Mouse (Mus musculus): ENCODE results near the gene Gpr75.

Gene Gpr75

DNA sequence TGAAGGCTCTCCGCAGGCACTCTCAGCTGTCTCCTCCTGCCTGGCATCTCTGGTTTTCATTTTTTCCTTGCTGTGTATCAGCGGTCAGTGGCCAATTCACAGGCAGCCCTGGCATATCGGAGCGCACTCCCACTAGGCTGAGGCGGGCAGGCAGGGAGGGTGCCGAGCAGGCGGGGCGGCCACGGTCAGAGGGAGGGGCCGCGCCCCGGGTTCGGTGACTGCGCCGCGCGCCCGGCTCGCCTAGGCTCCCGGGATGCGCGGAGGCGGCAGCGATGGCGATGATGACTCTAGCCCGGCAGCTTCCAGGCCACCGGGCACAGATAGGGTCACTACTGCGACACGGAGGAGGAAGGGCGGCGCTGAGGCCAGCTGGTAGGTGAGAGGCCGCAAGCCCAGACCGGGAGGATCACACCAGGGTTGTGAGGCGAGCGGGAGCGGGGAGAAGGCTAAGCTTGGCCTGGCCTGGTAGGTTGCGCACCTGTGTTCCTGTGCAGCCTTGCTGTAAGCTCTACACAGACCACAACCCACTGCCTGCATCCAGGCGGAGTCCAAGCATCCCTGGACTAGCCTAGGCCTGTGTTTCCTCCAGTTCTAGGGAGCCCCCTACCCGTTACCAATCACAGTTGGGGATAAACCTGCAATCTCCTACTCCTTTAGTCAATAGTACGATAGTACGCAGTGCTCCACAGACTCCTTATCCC is at the start of gene Gpr75, which contains the start of gene Asb3:
Gene Gpr75, plus strand, starts transcription at position 188 of the 701 bp plus-strand sequence.
Gene Asb3, plus strand, starts transcription at position 246 of the 701 bp plus-strand sequence.
- ATAC-seq (ENCODE audit: low TSS enrichment), result peak; percentile 95

DNA sequence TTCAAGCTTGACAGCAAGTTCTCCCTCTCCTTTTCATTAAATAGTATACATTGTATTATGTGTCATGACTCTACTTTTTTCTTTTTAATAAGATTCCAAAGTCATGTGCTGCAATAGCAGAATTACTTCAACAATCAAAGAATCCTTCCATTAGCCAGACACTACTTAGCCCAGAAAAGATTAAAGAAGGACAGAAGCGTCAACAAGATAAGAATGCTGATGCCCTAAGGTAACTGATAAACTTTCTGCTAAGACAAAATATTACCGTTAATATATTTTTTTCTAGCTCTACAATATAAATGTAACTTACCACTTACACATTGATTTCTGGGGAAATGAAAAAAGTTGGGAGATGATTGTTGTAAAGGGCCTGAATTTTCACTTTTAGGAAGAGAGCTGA is 46.4 kb upstream of the Gpr75 start:
- ATAC-seq (ENCODE audit: low TSS enrichment), result no peak

DNA sequence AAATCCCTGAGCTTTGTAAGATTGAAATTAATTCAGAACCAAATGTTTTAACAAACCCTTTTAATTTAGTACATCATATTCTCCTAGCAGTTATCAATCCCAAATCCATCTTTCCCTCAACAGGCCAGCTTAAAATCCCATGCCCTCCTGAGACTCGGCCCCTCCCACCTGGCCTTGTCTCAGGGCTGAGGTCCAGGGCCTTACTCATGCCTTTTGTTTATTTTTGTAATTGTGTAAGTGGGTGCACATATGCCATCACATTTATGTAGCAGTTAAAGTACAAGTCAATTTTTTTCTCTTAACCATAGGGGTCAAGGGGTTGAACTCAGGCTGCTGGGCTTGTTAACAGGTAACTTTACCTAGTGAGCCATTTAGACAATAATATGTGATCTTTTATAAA is 40.8 kb upstream of the Gpr75 start:
- ATAC-seq (ENCODE audit: low TSS enrichment), result no peak

DNA sequence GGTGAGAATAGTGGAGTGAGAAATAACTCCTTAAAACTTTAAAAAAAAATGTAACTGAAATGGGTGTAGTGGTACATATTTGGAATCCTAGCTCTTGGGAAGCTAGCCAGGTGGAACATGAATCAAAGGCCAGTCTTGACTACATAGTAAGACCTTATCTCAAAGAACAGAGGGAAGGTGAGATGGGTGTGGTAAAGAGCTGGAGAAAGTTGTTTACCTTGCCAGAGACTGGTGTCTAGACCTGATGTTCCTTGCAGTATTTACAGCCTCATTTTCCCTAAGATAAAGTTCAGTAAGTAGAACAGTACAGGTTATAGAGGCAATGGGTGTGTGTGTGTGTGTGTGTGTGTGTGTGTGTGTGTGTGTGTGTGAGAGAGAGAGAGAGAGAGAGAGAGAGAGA is 12.7 kb upstream of the Gpr75 start:
- no peak for ATAC-seq (ENCODE audit: low TSS enrichment)

DNA sequence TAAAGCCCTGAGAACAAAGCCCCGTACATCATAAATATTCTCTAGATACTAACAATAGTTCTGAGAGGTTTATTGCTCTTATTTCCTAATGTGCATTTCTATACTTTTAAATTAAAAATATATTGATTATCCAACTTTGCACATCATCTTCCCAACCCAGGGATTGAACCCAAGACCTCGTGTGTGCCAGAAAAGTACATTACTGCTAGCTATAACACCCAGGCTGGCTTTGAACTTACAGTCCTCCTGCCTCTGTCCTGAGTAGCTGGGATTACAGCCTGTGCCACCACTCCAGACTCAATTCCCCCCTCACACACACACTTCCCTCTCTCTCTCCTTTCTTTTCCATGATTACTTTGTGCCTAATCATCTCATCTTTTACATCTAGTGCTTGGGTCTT is 3.0 kb downstream of the Gpr75 start:
- no peak for ATAC-seq (ENCODE audit: low TSS enrichment)

DNA sequence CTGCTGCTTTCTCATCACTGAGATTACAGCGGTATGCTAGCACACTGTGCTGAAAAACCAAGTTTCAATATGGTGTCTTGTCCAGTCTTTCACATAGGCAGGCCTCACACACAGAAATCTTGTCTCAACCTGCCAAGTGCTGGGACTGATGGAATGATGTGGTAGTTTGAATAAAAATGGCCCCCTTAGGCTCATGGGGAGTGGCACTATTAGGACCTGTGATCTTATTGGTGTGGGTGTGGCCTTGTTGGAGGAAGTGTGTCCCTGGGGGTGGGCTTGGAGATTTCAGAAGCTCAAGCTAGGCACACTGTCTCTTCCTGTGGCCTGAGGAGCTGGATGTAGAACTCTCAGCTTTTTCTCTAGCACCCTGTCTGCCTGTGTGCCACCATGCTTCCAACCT is 11.0 kb downstream of the Gpr75 start:
- no peak for ATAC-seq (ENCODE audit: low TSS enrichment)

DNA sequence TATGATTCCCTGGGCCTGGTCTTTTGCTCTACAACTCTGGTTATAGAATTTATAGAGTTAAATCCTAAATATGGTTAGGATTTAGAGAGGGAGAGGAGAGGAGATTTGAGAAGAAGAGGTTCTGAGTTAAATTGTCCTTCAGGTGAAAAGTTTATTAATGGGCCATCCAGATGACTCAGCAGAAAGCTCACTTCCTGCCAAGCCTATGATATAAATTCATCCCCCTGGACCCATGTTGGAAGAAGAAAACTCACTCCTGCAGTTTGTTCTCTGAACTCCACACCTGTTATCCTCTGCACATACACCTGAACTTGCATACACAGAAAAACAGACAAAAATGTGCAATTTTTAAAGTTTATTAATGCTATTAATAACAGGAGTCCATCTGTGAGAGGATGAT is 14.2 kb downstream of the Gpr75 start:
- ATAC-seq (ENCODE audit: low TSS enrichment), result no peak

- ATAC-seq (ENCODE audit: low TSS enrichment), result no peak
Measured at GRCm38 (mm10) chr11:30912311-30912710, 27.2 kb downstream of the Gpr75 start.

GRCm38 (mm10) chr11:30920641-30921040 is 35.5 kb downstream of the Gpr75 start:
- no peak for ATAC-seq (ENCODE audit: low TSS enrichment)

DNA sequence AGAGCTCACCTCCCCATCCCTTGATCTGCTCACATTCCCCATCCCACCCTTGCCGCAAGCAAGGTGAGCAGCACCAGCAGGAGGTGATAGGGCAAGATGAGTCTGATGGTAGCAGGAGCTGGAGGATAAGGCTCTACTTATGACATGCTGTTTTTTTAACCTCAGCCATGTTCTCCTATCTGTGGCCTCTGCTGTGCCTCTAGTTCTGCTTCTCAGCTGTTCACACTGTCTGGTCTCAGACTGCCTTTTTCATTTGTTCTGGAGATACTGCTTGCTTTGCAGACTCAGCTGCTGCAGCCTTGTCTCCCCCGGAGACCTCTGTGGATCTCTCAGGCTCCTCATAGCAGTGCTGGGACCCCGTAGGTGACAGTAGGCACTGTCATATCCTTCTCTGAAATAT is 38.1 kb downstream of the Gpr75 start:
- ATAC-seq (ENCODE audit: low TSS enrichment), result no peak

GRCm38 (mm10) chr11:30928079-30928478 is 42.9 kb downstream of the Gpr75 start:
- no peak for ATAC-seq (ENCODE audit: low TSS enrichment)

GRCm38 (mm10) chr11:30928498-30928897 is 43.3 kb downstream of the Gpr75 start:
- no peak for ATAC-seq (ENCODE audit: low TSS enrichment)
